Mouse (Mus musculus) right cerebral cortex, postnatal 36 days (tissue): ENCODE results near the gene Tnfrsf8.

Source experiments
- DNase-seq, 2 experiments: peaks; one replicate each; pipeline ENCODE4 v3.0.0; 2022; ENCODE audit warnings: low spot score in 2 of 2, mixed read lengths in 1 of 2

Gene Tnfrsf8

GRCm38 (mm10) chr4:145231732-145232131, 83.2 kb downstream of the Tnfrsf8 start:
- no peak for DNase-seq

DNA sequence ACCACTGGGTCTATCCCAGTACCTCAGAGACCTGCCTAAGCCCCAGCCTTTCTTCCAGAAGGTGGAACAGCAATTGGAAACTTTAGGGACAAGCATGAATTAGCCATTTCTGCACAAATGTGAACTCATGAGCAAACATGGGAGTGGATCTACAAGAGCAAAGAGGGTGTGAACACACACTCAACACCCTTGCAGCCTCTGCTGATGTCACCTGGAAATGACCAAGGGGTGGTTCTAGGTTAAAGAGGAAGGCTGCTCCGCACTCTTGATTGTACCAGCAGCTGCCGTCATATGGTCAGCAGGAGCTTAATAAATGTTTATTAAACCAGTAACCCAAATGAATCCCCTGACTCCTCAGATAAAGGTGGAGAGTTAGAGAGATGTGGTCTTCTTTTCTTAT, 84.3 kb downstream of the Tnfrsf8 start:
- DNase-seq = no peak

DNA sequence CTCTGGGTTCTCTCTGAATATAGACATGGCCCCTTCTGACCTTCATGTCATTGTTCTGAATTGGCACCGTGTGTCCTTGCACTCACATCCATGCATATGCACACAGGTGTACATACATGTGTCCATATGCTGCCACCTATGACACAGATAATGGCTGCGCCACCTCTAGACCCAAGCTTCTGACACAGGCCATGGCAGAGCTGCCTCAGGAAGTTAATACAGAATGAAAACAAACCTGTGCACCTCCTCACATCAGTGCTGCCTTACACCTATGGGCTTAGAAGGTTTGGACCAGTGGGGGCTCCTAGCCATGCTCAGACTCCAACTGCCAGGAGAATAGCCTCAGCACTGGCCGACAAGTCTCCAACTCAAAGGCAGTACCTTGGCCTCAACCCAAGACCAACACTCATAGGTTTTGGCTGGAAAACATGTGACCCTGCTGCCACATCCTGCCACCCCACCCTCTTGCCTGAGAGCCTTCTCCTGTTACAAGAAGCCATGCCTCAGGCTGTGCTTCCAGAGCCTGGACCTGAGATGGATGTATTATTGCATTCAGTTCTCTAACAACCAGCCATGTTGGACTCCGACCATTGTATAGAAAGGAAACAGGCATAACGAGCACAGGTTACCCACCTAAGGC, 85.3 kb downstream of the Tnfrsf8 start:
- no peak for DNase-seq

DNA sequence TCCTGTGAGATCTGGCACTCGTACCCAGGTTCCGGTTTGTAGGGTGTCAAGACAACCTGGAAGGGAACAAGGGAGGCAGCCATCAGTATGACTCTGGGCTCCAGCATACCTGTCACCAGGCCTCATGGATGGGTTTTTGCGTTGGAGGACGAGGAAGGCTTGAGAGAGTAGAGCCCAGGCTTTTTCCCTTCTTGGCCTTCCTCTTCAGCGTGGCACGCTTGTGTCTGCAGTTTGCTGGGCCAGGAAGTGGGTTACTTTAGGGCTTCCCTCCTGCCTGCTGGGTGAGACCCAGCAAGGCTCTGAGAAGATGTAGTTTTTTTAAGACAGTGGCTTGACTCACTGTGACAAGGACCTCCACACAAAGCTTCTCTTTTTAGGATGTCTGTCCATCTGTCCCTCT, 85.9 kb downstream of the Tnfrsf8 start:
- DNase-seq = no peak

DNA sequence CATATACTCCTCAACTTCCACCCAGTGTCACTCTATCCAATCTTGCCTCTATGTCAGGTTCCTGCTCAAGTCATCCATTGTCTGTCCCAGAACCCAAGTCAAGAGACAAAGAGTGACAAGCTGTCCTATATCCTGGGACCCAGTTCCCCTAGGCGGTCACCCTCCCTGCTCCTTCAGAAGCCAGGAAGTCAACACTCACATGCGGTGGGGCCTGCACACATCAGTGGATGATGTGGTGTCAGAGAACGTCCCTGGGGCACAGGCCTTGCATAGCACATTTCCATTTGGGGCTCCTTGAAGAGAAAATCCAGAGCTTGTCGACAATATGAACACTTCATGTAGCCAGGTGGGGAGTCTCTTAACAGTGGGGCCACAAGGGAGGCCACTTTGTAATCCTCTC, 90.4 kb downstream of the Tnfrsf8 start:
- no peak for DNase-seq

DNA sequence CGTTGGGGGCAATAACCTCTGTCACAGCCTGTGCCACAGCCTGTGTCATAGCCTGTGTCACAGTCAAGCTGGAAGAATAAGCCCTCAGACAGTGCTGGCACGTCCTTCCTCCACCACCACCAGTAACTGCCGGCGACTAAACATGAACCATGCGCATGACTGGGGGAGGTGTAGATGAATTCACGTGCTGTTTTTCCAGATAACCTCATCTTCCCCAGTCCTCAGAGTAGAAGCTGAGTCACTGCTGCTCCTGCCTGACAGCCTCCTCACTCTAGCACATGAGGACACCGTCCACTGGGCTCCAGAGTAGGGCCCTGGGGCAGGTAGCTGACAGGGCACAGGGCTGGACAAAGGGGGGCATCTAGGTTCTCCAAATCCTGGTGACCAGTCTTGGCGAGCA, 92.9 kb downstream of the Tnfrsf8 start:
- DNase-seq = no peak

DNA sequence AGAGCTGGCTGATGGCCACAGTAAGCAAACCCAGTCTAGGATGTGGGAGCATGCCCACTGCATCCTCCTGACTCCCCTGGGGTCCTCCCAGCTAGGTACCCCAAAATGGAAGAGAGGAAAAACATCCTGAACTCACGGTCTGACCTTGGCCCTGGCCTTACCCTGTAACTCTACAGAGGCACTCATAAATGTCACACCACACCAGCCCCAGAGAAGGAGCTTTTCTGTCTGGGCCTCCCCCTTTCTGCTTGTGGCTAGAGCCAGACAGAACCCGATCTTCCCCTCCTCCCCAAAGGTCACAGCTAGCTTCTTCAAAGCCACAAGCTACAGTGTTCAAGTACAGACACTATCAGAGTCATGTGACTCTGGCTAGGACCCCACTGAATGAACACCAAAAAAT, 93.6 kb downstream of the Tnfrsf8 start:
- DNase-seq = no peak

- DNase-seq = no peak
Observed at GRCm38 (mm10) chr4:145220001-145220400, 95.0 kb downstream of the Tnfrsf8 start.

DNA sequence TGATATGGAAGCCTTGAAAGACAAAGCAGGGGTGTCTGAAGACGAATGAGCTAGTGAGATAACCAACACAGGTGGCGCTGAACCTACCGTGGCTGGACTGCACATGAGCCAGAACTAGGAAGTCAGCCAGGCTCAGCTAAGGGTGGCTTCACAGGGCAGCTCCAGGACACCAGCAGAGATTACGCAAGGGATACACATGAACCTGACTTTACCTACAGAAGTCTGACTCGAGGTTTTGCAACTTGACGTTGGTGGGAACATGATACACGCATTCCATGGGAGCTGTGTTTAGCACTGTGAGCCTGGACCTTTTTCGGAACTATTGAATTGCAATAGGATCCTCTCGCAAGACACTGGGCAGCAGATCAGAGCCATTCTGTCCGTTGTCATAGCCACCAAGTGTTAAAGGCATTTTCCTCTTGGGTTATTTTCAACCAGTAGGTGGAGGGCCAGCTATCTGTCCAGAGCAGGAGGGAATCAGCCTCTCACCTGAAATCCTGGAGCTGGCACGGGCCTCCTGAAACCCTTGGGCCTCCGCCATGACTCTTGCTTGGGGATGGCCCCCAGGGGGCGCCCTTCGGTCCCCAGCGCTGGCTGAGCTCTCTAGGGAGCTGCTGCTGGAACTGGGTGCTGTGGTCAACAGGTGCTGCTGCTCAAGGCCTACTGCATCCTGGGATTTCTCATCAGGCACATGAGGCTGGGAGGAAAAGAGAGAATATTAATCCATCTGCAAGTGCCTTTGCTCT, 95.6 kb downstream of the Tnfrsf8 start:
- DNase-seq = no peak

- DNase-seq = no peak
Observed at GRCm38 (mm10) chr4:145217837-145218236, 97.1 kb downstream of the Tnfrsf8 start.
